Mouse (Mus musculus) thymus, adult 2 months (tissue): ENCODE data around the gene Mfsd4b2.

Source experiments
- CTCF ChIP-seq: fragments of 200-500 bp; IDR thresholded peaks from 2 replicates; pipeline ENCODE4 v1.5.1; 2012; ENCODE audit warnings: mild to moderate bottlenecking, control low read depth, low read length, moderate library complexity, borderline replicate concordance; ENCODE audit not compliant: control insufficient read depth, poor library complexity, insufficient read depth; ENCODE audit errors: extremely low read depth
- POLR2A ChIP-seq: fragments of 200-500 bp; IDR thresholded peaks from 2 replicates; pipeline ENCODE4 v1.6.1; 2012; ENCODE audit warnings: mild to moderate bottlenecking, low read length, control low read depth, moderate library complexity; ENCODE audit not compliant: control insufficient read depth, poor library complexity, insufficient read depth; ENCODE audit errors: extremely low read depth

DNA sequence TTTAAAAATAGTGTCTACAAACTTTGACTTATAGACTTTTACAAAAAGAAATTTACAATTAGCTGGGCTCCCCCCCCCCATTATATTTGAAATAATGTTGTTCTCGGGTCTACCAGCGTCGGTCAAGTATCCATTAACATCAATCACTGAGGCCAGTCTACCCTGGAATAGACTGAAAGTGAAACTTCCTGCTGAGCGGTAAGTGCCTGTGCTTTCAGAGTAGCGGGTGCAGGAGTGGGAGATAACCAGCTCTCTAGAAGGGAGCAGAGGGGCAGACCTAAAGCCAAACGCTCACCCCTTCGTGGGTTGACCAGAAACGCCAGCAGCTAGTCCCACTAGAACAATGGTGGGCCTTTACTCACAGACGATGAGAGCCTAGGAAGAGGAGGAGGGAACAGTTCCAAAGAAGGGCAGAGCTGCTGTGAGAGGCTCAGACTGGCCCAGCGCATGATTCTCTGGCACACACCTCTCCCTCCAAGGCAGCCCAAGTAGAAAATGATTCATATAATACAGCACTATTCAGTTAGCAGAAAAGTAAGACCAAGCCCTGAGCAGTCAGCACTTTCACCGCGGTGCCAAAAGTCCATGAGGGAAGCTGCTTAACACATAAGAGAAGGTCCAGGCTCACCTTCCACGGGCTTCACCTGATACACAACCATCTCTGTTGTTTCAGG lies 17.8 kb downstream of the Mfsd4b2 start:
- TF ChIP-seq CTCF: no peak
- TF ChIP-seq POLR2A: no peak
